Mouse (Mus musculus) intestine, postnatal 0 days (tissue): ENCODE results near the gene Rapgef1. TPM values are rescaled to one million over a fixed set of nuclear protein-coding genes. Genes with fewer than 3 reads are reported as not detected.

Experiments
- ATAC-seq: fragments of 200-750 bp; cut with Nextera tagmentation; 2 replicates; pipeline ENCODE4 v1.8.0; 2017; ENCODE audit warnings: mild to moderate bottlenecking, moderate TSS enrichment, moderate library complexity
- H3K27ac ChIP-seq: fragments of 300-500 bp; sonication (generic); 2 replicates; pipeline ENCODE4 v1.5.1; 2014; ENCODE audit warnings: mild to moderate bottlenecking, low read depth, low read length, moderate library complexity
- H3K27me3 ChIP-seq: fragments of 300-500 bp; sonication (generic); replicated peaks from 2 replicates; pipeline ENCODE4 v1.6.1; 2014; ENCODE audit warnings: low read length, mixed read lengths; ENCODE audit not compliant: control insufficient read depth, insufficient read depth
- H3K36me3 ChIP-seq: fragments of 300-500 bp; sonication (generic); 2 replicates; pipeline ENCODE4 v1.6.1; 2014; ENCODE audit warnings: mild to moderate bottlenecking, moderate library complexity; ENCODE audit not compliant: control insufficient read depth, insufficient read depth
- H3K4me1 ChIP-seq: fragments of 300-500 bp; sonication (generic); replicated peaks from 2 replicates; pipeline ENCODE4 v1.6.1; 2014; ENCODE audit warnings: antibody characterized with exemption, low read length, mixed read lengths; ENCODE audit not compliant: control insufficient read depth, insufficient read depth
- H3K4me2 ChIP-seq: fragments of 300-500 bp; sonication (generic); replicated peaks from 2 replicates; pipeline ENCODE4 v1.6.1; 2014; ENCODE audit warnings: low read depth, mild to moderate bottlenecking, moderate library complexity
- H3K4me3 ChIP-seq: fragments of 300-500 bp; sonication (generic); 2 replicates; pipeline ENCODE4 v1.5.1; 2014; ENCODE audit warnings: low read depth, low read length
- H3K9ac ChIP-seq: fragments of 300-500 bp; sonication (generic); 2 replicates; pipeline ENCODE4 v1.6.1; 2014; ENCODE audit warnings: mild to moderate bottlenecking, low read depth, low read length
- H3K9me3 ChIP-seq: fragments of 300-500 bp; sonication (generic); 2 replicates; pipeline ENCODE4 v1.6.1; 2016; ENCODE audit warnings: mixed run types; ENCODE audit not compliant: control insufficient read depth
- CTCF ChIP-seq: sonication (generic); IDR thresholded peaks from 2 replicates; pipeline ENCODE4 v1.5.1; 2016; ENCODE audit warnings: low read depth, mild to moderate bottlenecking, control low read depth, antibody characterized with exemption, moderate library complexity
- WGBS: fragments of 180-500 bp; shearing (Covaris S2); extraction: QIAGEN DNeasy Blood & Tissue Kit; methylation state at CpG from one replicate; pipeline ENCODE4 v1.1.7; 2014; 5-methylcytosine and 5-hydroxymethylcytosine counted together
- polyA plus RNA-seq: library from polyadenylated mRNA; unstranded; fragments of >200 nt; fragmentation: Nextera tagmentation; extraction: Ambion mirVana; gene quantifications from 2 replicates; pipeline ENCODE4 v1.2.1, GENCODE M21; 2015

The Rapgef1 gene
- polyA plus RNA-seq, 1 experiment from 2014 or later = 6.1 TPM

DNA sequence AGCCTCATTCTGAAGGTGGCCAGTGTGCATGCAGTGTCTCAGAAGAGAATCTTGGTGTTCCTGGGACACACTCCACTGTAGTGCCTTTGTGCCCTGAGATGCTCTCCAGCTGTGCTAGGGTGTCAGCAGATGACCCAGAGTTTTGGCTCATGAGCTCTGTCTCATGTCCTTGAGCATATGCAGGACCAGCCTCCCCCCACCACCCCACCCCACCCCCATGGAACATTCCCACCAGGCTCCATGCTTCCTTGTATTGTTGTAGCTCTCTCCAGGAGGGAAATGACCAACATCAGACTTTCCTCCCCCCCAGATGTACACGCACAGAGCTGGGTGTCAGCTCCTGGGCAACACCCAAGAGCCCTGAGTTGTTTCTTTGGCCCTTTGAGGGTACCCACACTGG is 19.9 kb downstream of the Rapgef1 start:
- Histone ChIP-seq H3K27me3 (no peaks in the 10 kb centered on the region), H3K27ac (no peak overlapping the region), H3K9ac (no peak overlapping the region), H3K4me3 (no peak overlapping the region), H3K36me3 (0 out of 2 replicates have a peak, but pooled peaks cover 4% of the 10 kb centered on the region), H3K4me1 (no peaks in the 10 kb centered on the region), H3K9me3 (no peaks in the 10 kb centered on the region), H3K4me2 (no peak overlapping the region)
- no peak for TF ChIP-seq CTCF
- no peak for ATAC-seq
- WGBS = 87% methylated on average over 1 of the region's 1 CpGs

DNA sequence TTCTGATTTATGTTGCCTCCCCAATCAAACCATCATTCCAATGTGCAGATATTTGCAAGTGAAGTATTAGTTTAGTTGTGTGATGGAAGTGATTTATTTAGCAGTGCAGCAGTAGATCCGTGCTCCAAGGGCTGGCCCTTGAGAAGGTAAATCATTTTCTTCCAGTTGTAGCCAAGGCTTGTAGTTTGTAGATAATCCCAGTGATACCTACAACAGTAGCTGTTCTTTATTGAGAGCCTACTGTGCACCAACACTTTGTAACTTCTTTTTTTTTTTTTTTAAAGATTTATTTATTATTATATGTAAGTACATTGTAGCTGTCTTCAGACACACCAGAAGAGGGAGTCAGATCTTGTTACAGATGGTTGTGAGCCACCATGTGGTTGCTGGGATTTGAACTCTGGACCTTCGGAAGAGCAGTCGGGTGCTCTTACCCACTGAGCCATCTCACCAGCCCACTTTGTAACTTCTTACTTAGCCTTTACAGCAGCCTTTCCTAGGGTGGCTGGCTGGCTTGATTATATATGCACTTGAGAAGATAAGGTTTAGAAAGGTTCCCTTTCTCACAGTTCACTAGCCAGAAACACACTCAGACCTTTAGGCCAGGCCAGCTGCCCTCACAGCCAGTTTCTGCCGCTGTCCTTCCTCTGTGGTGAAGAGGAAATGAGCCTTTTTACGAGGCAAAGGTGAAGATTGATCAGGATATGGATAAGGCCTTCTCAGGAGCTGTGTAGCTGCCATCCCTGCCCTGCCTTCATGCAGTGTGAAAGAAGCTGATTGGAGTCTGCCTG is 20.6 kb downstream of the Rapgef1 start:
- H3K36me3 ChIP-seq = 0 out of 2 replicates have a peak, but pooled peaks cover 4% of the 10 kb centered on the region
- no peaks in the 10 kb centered on the region for H3K9me3 ChIP-seq
- TF ChIP-seq CTCF = no peak
- no peak overlapping the region for H3K4me2 ChIP-seq
- no peak overlapping the region for H3K9ac ChIP-seq
- H3K27ac ChIP-seq = no peak overlapping the region
- no peaks in the 10 kb centered on the region for H3K27me3 ChIP-seq
- WGBS = 56% methylated on average over 5 of the region's 5 CpGs
- no peak overlapping the region for H3K4me3 ChIP-seq
- H3K4me1 ChIP-seq = no peaks in the 10 kb centered on the region
- no peak for ATAC-seq

DNA sequence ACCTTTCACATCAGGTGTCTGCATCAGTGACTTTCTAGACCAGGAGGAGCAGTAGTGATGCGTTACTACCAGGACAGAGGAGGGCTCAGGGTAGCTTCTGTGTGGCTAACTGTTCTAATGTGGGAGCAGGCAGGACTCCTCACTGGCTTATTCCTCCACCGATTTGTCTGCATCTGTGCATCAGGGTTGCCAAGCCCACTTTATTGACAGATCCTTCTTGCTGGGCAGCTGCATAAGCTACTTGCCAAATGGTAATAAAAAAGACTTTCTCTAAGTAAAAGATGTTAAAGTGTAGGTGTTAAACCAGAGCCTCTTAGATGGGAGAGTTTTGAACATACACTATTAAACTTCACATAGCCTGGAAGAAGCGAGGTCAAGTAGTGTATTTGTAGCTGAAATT is 22.2 kb downstream of the Rapgef1 start:
- ATAC-seq = no peak
- Histone ChIP-seq H3K9me3 (no peaks in the 10 kb centered on the region), H3K4me1 (no peaks in the 10 kb centered on the region), H3K36me3 (0 out of 2 replicates have a peak, but pooled peaks cover 4% of the 10 kb centered on the region), H3K27ac (no peak overlapping the region), H3K4me2 (no peak overlapping the region), H3K9ac (no peak overlapping the region), H3K4me3 (no peak overlapping the region), H3K27me3 (no peaks in the 10 kb centered on the region)
- no peak for TF ChIP-seq CTCF
- 91% methylated on average over 3 of the region's 3 CpGs for WGBS

DNA sequence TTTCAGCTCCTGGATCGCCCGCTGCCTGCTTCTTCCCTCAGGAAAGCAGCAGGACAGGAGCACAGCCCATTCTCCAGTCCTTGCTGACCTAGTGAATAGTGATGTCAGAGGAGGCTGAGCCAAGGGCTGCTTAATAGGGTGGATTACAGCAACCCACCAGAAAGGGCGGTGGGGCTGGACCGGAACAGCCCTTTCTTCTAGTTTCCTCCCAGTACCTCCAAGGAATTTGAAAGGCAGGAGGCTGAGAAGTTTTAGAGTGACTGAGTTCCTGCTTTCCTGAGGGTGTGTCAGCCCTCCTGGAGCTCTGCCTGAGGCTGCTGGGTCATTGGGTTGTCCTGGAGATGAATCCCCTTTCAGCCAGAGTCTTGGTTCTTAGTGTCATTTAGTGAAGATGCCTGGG is 23.9 kb downstream of the Rapgef1 start:
- no peak overlapping the region; the same call in 1 of the 2 replicates for H3K9ac ChIP-seq

DNA sequence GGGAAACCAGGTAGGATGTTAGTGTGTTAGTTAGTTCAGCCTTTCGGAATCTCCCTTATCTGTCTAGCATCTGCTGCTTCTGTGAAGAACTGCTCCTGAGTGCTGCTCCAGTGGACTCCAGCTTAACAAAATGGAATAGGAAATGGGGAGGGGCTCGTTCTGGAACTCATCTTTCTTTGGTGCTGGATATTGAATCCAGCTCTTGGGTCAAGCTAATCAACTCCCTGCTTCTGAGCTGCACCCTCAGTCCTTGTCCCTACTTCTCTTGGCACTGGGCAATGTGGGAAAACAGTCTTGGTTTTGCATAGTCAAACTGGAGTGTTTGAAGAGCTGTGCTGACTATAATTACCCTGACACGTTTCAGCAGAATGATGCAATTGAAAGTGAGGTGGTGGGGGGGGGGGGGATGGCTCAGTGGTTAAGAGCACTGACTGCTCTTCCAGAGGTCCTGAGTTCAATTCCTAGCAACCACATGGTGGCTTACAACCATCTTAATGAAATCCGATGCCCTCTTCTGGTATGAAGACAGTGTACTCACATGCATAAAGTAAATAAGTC is 25.6 kb downstream of the Rapgef1 start:
- Histone ChIP-seq H3K4me3 (no peak overlapping the region), H3K9me3 (no peaks in the 10 kb centered on the region), H3K4me2 (no peak overlapping the region), H3K27ac (no peak overlapping the region), H3K9ac (no peak overlapping the region), H3K36me3 (no peaks in the 10 kb centered on the region), H3K4me1 (no peaks in the 10 kb centered on the region), H3K27me3 (no peaks in the 10 kb centered on the region)
- WGBS = 66% methylated on average over 4 of the region's 4 CpGs
- no peak for ATAC-seq
- TF ChIP-seq CTCF = no peak

More for the DNA sequence above, 23.9 kb downstream of the Rapgef1 start:
- WGBS = 81% methylated on average over 4 of the region's 4 CpGs
- Histone ChIP-seq H3K27me3 (no peaks in the 10 kb centered on the region), H3K4me1 (no peaks in the 10 kb centered on the region), H3K9me3 (no peaks in the 10 kb centered on the region), H3K4me2 (no peak overlapping the region), H3K36me3 (no peaks in the 10 kb centered on the region), H3K27ac (no peak overlapping the region; the same call in 1 of the 2 replicates), H3K4me3 (no peak overlapping the region)
- TF ChIP-seq CTCF = no peak
- ATAC-seq = no peak

DNA sequence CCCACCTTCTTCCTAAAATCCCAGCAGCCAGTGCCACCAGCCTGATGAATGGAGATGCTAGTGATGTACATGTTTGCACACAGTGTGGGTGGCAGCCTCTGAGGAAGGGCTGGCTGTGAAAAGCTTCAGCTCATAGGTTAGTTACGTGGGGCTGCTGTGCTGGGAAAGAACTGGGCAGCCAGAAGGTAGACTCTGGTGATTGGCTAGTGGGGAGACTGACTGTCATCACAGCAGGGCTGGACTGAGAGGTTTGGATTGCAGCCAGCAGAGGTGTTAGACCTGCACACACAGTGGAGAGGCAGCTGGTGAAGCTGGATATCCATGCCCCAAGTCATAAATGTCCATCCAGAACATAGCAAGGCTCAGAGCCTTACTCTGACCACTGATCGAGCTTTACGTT is 27.1 kb downstream of the Rapgef1 start:
- no peak overlapping the region for H3K27ac ChIP-seq
- no peak for TF ChIP-seq CTCF
- H3K36me3 ChIP-seq = no peaks in the 10 kb centered on the region
- no peak overlapping the region for H3K4me2 ChIP-seq
- WGBS = 67% methylated on average over 3 of the region's 3 CpGs
- H3K4me3 ChIP-seq = no peak overlapping the region
- no peak for ATAC-seq
- no peaks in the 10 kb centered on the region for H3K27me3 ChIP-seq
- no peak overlapping the region for H3K9ac ChIP-seq
- no peaks in the 10 kb centered on the region for H3K4me1 ChIP-seq
- no peaks in the 10 kb centered on the region for H3K9me3 ChIP-seq
